Mouse (Mus musculus): ENCODE measurements around the gene Cdkl3. TPM values are rescaled to one million over a fixed set of nuclear protein-coding genes. Genes with fewer than 3 reads are reported as not detected.

Cdkl3 gene
- polyA plus RNA-seq, 1 experiment from 2014 or later = 30.3 TPM

GRCm38 (mm10) chr11:52089291-52089690 is 85.3 kb downstream of the Cdkl3 start:
- no peak for ATAC-seq (replicated peaks)
- Histone ChIP-seq H3K9ac (no peak overlapping the region), H3K27me3 (replicated peaks) (no peaks in the 10 kb centered on the region), H3K36me3 (replicated peaks) (no peaks in the 10 kb centered on the region), H3K4me3 (no peak overlapping the region), H3K4me2 (no peak overlapping the region), H3K27ac (no peak overlapping the region), H3K9me3 (no peaks in the 10 kb centered on the region), H3K4me1 (0 out of 2 replicates have a peak, but pooled peaks cover 11% of the 10 kb centered on the region)
- WGBS = 79% methylated on average over 8 of the region's 8 CpGs

DNA sequence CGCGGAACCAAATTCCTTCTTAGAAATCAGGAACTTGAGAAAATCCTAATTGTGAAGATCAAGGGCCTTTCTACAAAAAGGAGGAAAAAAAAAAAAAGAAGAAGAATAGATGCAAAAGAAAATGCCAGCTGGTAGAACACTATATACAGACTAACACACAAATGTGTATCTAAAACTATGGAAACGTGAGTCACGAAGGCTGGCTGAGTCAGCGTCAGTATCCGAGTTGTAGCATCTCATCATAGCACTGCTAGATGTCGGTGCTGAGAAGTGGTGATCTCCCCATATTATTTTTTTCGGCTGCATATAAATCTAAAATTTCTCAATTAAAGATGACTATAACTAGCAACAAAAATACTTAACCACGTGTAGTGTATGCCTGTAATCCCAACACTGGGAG is 87.2 kb downstream of the Cdkl3 start:
- Histone ChIP-seq H3K9ac (no peak overlapping the region), H3K4me1 (0 out of 2 replicates have a peak, but pooled peaks cover 5% of the 10 kb centered on the region), H3K9me3 (no peaks in the 10 kb centered on the region), H3K4me2 (no peak overlapping the region), H3K27me3 (replicated peaks) (no peaks in the 10 kb centered on the region), H3K36me3 (replicated peaks) (no peaks in the 10 kb centered on the region), H3K4me3 (no peak overlapping the region), H3K27ac (no peak overlapping the region)
- WGBS = 90% methylated on average over 9 of the region's 9 CpGs
- ATAC-seq (replicated peaks) = no peak

DNA sequence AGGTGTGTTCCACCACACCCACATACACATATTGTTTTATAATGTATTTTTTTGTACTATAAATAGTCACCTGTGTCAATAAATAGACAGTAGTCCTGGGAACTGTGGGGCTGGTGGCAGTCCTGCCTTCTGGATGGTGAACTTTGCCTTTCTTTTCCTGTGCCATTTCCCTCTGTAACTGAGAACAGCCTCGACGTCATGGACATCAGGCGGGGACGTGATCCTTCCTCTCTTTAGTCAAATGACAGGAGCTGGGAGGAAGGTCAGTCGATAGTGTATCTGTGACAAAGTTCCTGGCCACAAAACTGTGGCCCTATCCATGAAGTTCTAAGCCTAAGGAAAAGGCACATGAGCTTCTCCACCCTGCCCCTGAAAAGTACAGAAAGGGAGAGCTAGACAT is 90.5 kb downstream of the Cdkl3 start:
- H3K9ac ChIP-seq = no peak overlapping the region
- no peaks in the 10 kb centered on the region for H3K36me3 ChIP-seq (replicated peaks)
- no peak overlapping the region for H3K4me3 ChIP-seq
- H3K27ac ChIP-seq = no peak overlapping the region
- no peak for ATAC-seq (replicated peaks)
- H3K4me2 ChIP-seq = no peak overlapping the region
- WGBS = 67% methylated on average over 5 of the region's 5 CpGs
- H3K27me3 ChIP-seq (replicated peaks) = no peaks in the 10 kb centered on the region
- peaks cover 8% of the 10 kb centered on the region for H3K4me1 ChIP-seq
- no peaks in the 10 kb centered on the region for H3K9me3 ChIP-seq

- no peak overlapping the region for H3K4me3 ChIP-seq
- no peak overlapping the region for H3K9ac ChIP-seq
- H3K4me2 ChIP-seq = no peak overlapping the region
- H3K36me3 ChIP-seq (replicated peaks) = no peaks in the 10 kb centered on the region
- H3K27ac ChIP-seq = no peak overlapping the region
- 79% methylated on average over 3 of the region's 3 CpGs for WGBS
- no peak for ATAC-seq (replicated peaks)
- H3K27me3 ChIP-seq (replicated peaks) = no peaks in the 10 kb centered on the region
- no peaks in the 10 kb centered on the region for H3K9me3 ChIP-seq
- peaks cover 32% of the 10 kb centered on the region for H3K4me1 ChIP-seq
Observed at GRCm38 (mm10) chr11:52097016-52097415, 93.0 kb downstream of the Cdkl3 start.

GRCm38 (mm10) chr11:52097596-52097995 is 93.6 kb downstream of the Cdkl3 start:
- H3K4me2 ChIP-seq = peak overlapping the region; percentile 75
- no peak for ATAC-seq (replicated peaks)
- no peak overlapping the region for H3K9ac ChIP-seq
- H3K36me3 ChIP-seq (replicated peaks) = no peaks in the 10 kb centered on the region
- peak overlapping the region; percentile 99; the same call in 1 of the 2 replicates for H3K27ac ChIP-seq
- H3K9me3 ChIP-seq = no peaks in the 10 kb centered on the region
- peak overlapping the region; percentile 96; the same call in 1 of the 2 replicates for H3K4me3 ChIP-seq
- H3K4me1 ChIP-seq = peaks cover 33% of the 10 kb centered on the region
- WGBS = 86% methylated on average over 2 of the region's 2 CpGs
- no peaks in the 10 kb centered on the region for H3K27me3 ChIP-seq (replicated peaks)

DNA sequence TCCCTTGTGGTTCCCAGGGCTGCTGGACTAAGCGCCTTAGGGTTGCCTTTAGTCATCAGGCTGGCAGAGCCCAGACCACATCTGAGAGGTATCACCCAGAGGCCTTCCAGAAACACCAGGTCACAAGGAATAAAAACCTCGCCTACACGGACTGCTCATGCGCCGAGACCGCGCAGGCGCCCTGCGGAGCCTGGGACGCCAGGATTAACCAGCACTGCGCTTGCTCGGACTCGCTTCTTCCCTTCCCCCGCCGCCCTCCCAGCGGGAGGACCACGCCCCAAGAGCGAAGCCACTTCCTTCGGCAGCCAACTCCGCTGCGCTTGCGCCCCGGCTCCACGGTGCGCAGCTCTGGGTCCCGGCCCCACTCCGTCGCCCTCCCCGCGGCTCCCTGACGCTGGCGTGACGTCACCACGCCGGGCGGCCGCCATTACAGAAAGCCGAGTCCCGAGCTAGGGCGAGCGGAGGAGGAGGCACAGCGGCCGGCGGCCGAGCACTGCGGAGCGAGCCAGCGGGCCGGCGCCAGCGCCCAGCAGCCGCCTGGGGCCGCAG is 94.5 kb downstream of the Cdkl3 start, which contains the start of gene Ppp2ca:
Gene Ppp2ca (plus strand): TSS at position 284 of the 549 bp plus-strand sequence.
- Histone ChIP-seq H3K27me3 (replicated peaks) (no peaks in the 10 kb centered on the region), H3K27ac (peak within 1 kb of the TSS; percentile 99), H3K9ac (peak within 1 kb of the TSS; percentile 98), H3K4me2 (peak within 1 kb of the TSS; percentile 89), H3K9me3 (no peaks in the 10 kb centered on the region), H3K4me1 (peaks cover 38% of the 10 kb centered on the region), H3K36me3 (replicated peaks) (no peaks in the 10 kb centered on the region), H3K4me3 (peak within 1 kb of the TSS; percentile 96)
- ATAC-seq (replicated peaks) = peak; percentile 98
- under 1% methylated on average over 52 of the region's 53 CpGs for WGBS

DNA sequence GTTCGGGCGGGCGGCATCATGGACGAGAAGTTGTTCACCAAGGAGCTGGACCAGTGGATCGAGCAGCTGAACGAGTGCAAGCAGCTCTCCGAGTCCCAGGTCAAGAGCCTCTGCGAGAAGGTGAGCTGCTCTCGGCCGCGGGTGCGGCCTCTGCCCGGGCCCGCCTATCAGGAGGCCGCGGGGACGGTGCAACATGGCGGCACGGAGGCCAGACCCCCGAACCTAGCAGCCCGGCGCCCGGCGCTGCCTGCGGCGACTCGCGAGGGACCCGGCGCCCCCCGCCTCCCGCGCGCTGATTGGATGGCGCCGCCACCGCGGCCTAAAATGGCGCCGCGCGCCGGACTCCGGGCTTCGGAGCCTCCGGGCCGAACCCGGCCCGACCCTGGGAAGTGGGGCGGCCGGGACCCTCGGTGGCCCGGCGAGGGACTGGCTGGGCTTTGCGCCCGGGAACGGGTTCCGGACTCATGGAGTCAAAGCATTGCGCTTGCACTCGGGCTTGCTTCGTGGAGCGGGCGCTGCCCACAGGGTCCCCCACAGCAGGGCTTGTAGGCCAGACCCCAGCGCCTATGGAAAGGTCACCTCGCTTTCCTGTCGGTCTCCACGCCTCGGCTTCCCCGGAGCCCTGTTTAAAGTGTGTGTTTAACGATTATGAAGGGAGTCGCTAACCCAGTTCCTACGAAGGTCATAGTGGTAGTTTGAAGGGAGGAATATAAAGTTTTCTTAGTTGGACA is 95.2 kb downstream of the Cdkl3 start:
- peak overlapping the region; percentile 99 for H3K27ac ChIP-seq
- WGBS = under 1% methylated on average over 70 of the region's 72 CpGs
- ATAC-seq (replicated peaks) = peak; percentile 82
- peaks cover 38% of the 10 kb centered on the region for H3K4me1 ChIP-seq
- H3K4me3 ChIP-seq = peak overlapping the region; percentile 96
- peak overlapping the region; percentile 89 for H3K4me2 ChIP-seq
- no peaks in the 10 kb centered on the region for H3K9me3 ChIP-seq
- no peaks in the 10 kb centered on the region for H3K27me3 ChIP-seq (replicated peaks)
- no peaks in the 10 kb centered on the region for H3K36me3 ChIP-seq (replicated peaks)
- peak overlapping the region; percentile 98 for H3K9ac ChIP-seq

GRCm38 (mm10) chr11:52099771-52100219 is 95.8 kb downstream of the Cdkl3 start:
- 4% methylated on average over 7 of the region's 7 CpGs for WGBS
- Histone ChIP-seq H3K9ac (peak overlapping the region; percentile 98), H3K4me3 (peak overlapping the region; percentile 96), H3K27ac (peak overlapping the region; percentile 99), H3K4me2 (peak overlapping the region; percentile 89), H3K36me3 (replicated peaks) (no peaks in the 10 kb centered on the region), H3K9me3 (no peaks in the 10 kb centered on the region), H3K27me3 (replicated peaks) (no peaks in the 10 kb centered on the region), H3K4me1 (peaks cover 42% of the 10 kb centered on the region)
- ATAC-seq (replicated peaks) = no peak

GRCm38 (mm10) chr11:52102977-52103376 is 99.0 kb downstream of the Cdkl3 start:
- Histone ChIP-seq H3K36me3 (replicated peaks) (no peaks in the 10 kb centered on the region), H3K9ac (no peak overlapping the region), H3K4me3 (no peak overlapping the region), H3K9me3 (no peaks in the 10 kb centered on the region), H3K27ac (no peak overlapping the region), H3K27me3 (replicated peaks) (no peaks in the 10 kb centered on the region), H3K4me2 (no peak overlapping the region), H3K4me1 (peaks cover 40% of the 10 kb centered on the region)
- no peak for ATAC-seq (replicated peaks)
- WGBS = 88% methylated on average over 4 of the region's 4 CpGs

GRCm38 (mm10) chr11:52105503-52105902 is 101.5 kb downstream of the Cdkl3 start:
- Histone ChIP-seq H3K36me3 (replicated peaks) (no peaks in the 10 kb centered on the region), H3K27me3 (replicated peaks) (no peaks in the 10 kb centered on the region), H3K4me2 (no peak overlapping the region), H3K9me3 (no peaks in the 10 kb centered on the region), H3K27ac (no peak overlapping the region), H3K4me3 (no peak overlapping the region), H3K9ac (no peak overlapping the region), H3K4me1 (peaks cover 28% of the 10 kb centered on the region)
- no peak for ATAC-seq (replicated peaks)

DNA sequence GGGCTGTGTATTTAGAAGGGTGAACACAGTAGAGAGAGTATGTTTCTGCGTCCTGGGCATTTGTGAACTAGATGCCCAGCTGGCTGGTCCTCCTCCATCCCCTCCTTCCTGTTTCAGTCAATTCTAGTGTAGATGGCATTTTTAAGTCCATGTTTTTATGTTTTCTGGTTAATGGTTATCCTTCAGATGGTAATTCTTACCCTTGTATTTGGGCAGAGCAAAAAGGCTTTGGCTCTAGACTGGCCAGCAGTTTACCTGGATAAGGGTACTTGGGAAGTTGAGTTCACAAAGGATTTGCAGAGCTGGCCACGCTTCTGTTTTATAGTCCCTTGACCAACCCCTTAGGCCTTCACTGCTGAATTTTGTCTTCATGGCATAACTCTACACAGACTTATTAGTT is 102.0 kb downstream of the Cdkl3 start:
- H3K4me3 ChIP-seq = no peak overlapping the region
- H3K9me3 ChIP-seq = no peaks in the 10 kb centered on the region
- H3K4me2 ChIP-seq = no peak overlapping the region
- H3K27me3 ChIP-seq (replicated peaks) = no peaks in the 10 kb centered on the region
- WGBS = 97% methylated on average over 2 of the region's 2 CpGs
- H3K36me3 ChIP-seq (replicated peaks) = no peaks in the 10 kb centered on the region
- no peak for ATAC-seq (replicated peaks)
- H3K27ac ChIP-seq = no peak overlapping the region
- H3K9ac ChIP-seq = no peak overlapping the region
- peaks cover 23% of the 10 kb centered on the region for H3K4me1 ChIP-seq

DNA sequence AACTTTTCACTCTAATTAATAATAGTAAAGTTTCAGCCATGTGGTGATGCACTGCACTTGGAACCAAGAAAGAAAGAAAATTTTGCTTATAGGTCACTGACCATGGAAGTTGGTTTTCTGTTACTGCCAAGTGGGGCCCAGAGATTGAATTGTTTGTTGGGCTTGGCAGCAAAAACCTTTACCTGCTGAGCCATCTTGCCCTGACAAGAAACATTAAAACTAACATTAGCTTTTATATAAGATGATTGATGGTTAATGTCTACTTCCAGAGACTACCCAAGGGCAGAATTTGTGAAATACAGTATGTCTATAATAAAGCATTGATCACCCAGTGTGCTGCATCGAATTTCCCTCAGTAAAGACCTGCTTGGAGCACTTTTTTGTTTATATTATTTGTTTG is 102.4 kb downstream of the Cdkl3 start:
- Histone ChIP-seq H3K27me3 (replicated peaks) (no peaks in the 10 kb centered on the region), H3K36me3 (replicated peaks) (no peaks in the 10 kb centered on the region), H3K4me3 (no peak overlapping the region), H3K9me3 (no peaks in the 10 kb centered on the region), H3K4me2 (no peak overlapping the region), H3K4me1 (peaks cover 19% of the 10 kb centered on the region), H3K27ac (no peak overlapping the region), H3K9ac (no peak overlapping the region)
- no peak for ATAC-seq (replicated peaks)
- WGBS = 95% methylated on average over 1 of the region's 1 CpGs

DNA sequence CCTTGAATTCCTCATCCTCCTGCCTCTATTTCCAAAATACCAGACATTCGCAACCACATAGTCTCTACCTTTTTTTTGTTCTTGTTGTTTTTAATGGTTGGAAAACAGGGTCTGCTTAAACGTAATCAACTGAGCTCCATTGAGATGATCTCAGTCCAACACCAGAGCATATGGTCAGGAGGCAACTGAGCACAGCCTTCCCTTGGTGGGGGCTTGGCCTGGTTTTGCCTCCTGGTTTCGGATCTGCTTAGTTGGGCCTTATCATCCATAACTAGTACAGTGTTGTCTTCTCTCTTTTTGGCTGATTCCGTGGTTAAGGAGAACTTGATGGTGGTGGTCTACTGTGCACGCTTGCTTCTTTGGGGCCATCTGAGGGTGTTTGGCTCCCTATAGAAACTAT is 104.8 kb downstream of the Cdkl3 start:
- no peaks in the 10 kb centered on the region for H3K36me3 ChIP-seq (replicated peaks)
- ATAC-seq (replicated peaks) = no peak
- no peak overlapping the region for H3K4me2 ChIP-seq
- no peak overlapping the region for H3K27ac ChIP-seq
- H3K4me3 ChIP-seq = no peak overlapping the region
- no peaks in the 10 kb centered on the region for H3K9me3 ChIP-seq
- WGBS = 94% methylated on average over 5 of the region's 5 CpGs
- no peak overlapping the region for H3K9ac ChIP-seq
- H3K27me3 ChIP-seq (replicated peaks) = no peaks in the 10 kb centered on the region
- peaks cover 10% of the 10 kb centered on the region; the same call in 1 of the 2 replicates for H3K4me1 ChIP-seq
